21 mouse cellular contexts compared by ENCODE assay signal in genomic region chr4:49101934-49102768, GRCm38 (mm10). TPM values are rescaled to one million over a fixed set of nuclear protein-coding genes. Genes with fewer than 3 reads are reported as not detected.
A peak's percentile ranks its signal among the peaks of the same experiment; 100 is the strongest.
DNase-seq lines count a peak whose midpoint lies in the region; ATAC-seq and TF ChIP-seq lines count a peak whose summit lies in the region.
"Had no signal": no experiment of that assay in that cellular context is flagged by ENCODE, and none has a peak within 500 bp of the region (broad histone marks: within the 10 kb centered on the region; RNA-seq: fewer than 3 reads in every experiment).

No protein-coding gene starts in this region.

- no peak for TF ChIP-seq CTCF in hindbrain, postnatal 0 days (IDR thresholded peaks at IDR 0.05; ENCODE audit: low read depth)
- no peak for TF ChIP-seq CTCF in midbrain, postnatal 0 days (IDR thresholded peaks at IDR 0.05)

- peak; percentile 55 for ATAC-seq in hindbrain, embryonic 12.5 days (ENCODE audit: low FRiP score)
- ATAC-seq in hindbrain, postnatal 0 days = no peak
- ATAC-seq in midbrain, embryonic 12.5 days (ENCODE audit: low FRiP score, low read depth) = peak; percentile 66
- no peak for ATAC-seq in midbrain, postnatal 0 days (ENCODE audit: low FRiP score)
- ATAC-seq in midbrain, embryonic 13.5 days = peak; percentile 46; the same call in 1 of the 2 replicates
- ATAC-seq in neural tube, embryonic 15.5 days (ENCODE audit: low FRiP score) = no peak
- ATAC-seq: intestine, embryonic 16.5 days had no signal

- H3K4me2 ChIP-seq in hindbrain, embryonic 12.5 days (replicated peaks) = no peak overlapping the region
- H3K4me2 ChIP-seq in hindbrain, postnatal 0 days (ENCODE audit: low read depth, low read length) = no peak overlapping the region
- H3K4me2 ChIP-seq in midbrain, embryonic 12.5 days (replicated peaks) = no peak overlapping the region
- H3K4me2 ChIP-seq in midbrain, postnatal 0 days (ENCODE audit: low read depth, low read length, poor library complexity, severe bottlenecking) = no peak overlapping the region
- H3K4me2 ChIP-seq in midbrain, embryonic 13.5 days (replicated peaks) = no peak overlapping the region
- no peak overlapping the region for H3K4me2 ChIP-seq in neural tube, embryonic 15.5 days
- H3K4me2 ChIP-seq: embryonic facial prominence, embryonic 12.5 days; liver, embryonic 11.5 days had no signal

- no peak overlapping the region for H3K4me3 ChIP-seq in hindbrain, embryonic 12.5 days
- no peak overlapping the region for H3K4me3 ChIP-seq in hindbrain, postnatal 0 days (ENCODE audit: low read length)
- no peak overlapping the region for H3K4me3 ChIP-seq in midbrain, embryonic 12.5 days
- H3K4me3 ChIP-seq in midbrain, postnatal 0 days (ENCODE audit: low read depth, low read length) = no peak overlapping the region
- H3K4me3 ChIP-seq in midbrain, embryonic 13.5 days (replicated peaks) = no peak overlapping the region
- H3K4me3 ChIP-seq in neural tube, embryonic 15.5 days (replicated peaks) = no peak overlapping the region
- H3K4me3 ChIP-seq: embryonic facial prominence, embryonic 12.5 days; erythroblast, embryonic 14.5 days; heart, adult 2 months; megakaryocyte, embryonic 14.5 days had no signal

- no peaks in the 10 kb centered on the region for H3K9me3 ChIP-seq in hindbrain, embryonic 12.5 days (replicated peaks)
- H3K9me3 ChIP-seq in hindbrain, postnatal 0 days (ENCODE audit: low read length) = no peaks in the 10 kb centered on the region
- H3K9me3 ChIP-seq in midbrain, embryonic 12.5 days = no peaks in the 10 kb centered on the region
- H3K9me3 ChIP-seq in midbrain, postnatal 0 days (ENCODE audit: low read length) = no peaks in the 10 kb centered on the region
- H3K9me3 ChIP-seq in midbrain, embryonic 13.5 days = no peaks in the 10 kb centered on the region
- H3K9me3 ChIP-seq in neural tube, embryonic 15.5 days (replicated peaks) = no peaks in the 10 kb centered on the region
- H3K9me3 ChIP-seq: embryonic facial prominence, embryonic 12.5 days had no signal

- H3K27me3 ChIP-seq in hindbrain, embryonic 12.5 days = no peaks in the 10 kb centered on the region
- H3K27me3 ChIP-seq in hindbrain, postnatal 0 days (ENCODE audit: insufficient read depth, low read length) = no peaks in the 10 kb centered on the region
- H3K27me3 ChIP-seq in midbrain, embryonic 12.5 days = no peaks in the 10 kb centered on the region
- no peaks in the 10 kb centered on the region for H3K27me3 ChIP-seq in midbrain, postnatal 0 days (ENCODE audit: insufficient read depth, low read length)
- no peaks in the 10 kb centered on the region for H3K27me3 ChIP-seq in midbrain, embryonic 13.5 days
- H3K27me3 ChIP-seq in neural tube, embryonic 15.5 days (replicated peaks) = no peaks in the 10 kb centered on the region
- H3K27me3 ChIP-seq: embryonic facial prominence, embryonic 12.5 days; megakaryocyte, embryonic 14.5 days had no signal

- H3K27ac ChIP-seq in hindbrain, embryonic 12.5 days = peak overlapping the region; percentile 60
- H3K27ac ChIP-seq in hindbrain, postnatal 0 days = no peak overlapping the region
- H3K27ac ChIP-seq in midbrain, embryonic 12.5 days (replicated peaks) = peak overlapping the region; percentile 67
- H3K27ac ChIP-seq in midbrain, postnatal 0 days (ENCODE audit: low read depth, low read length) = no peak overlapping the region
- H3K27ac ChIP-seq in midbrain, embryonic 13.5 days = peak overlapping the region; percentile 49
- 0 out of 2 replicates have a peak overlapping the region, but pooled peaks have one; percentile 24 for H3K27ac ChIP-seq in neural tube, embryonic 15.5 days (replicated peaks)
- H3K27ac ChIP-seq: embryonic facial prominence, embryonic 12.5 days; heart, adult 2 months had no signal

- 36% methylated on average over 7 of the region's 7 CpGs for WGBS in hindbrain, embryonic 12.5 days
- WGBS in hindbrain, postnatal 0 days = 27% methylated on average over 7 of the region's 7 CpGs
- 21% methylated on average over 7 of the region's 7 CpGs for WGBS in midbrain, embryonic 12.5 days
- 22% methylated on average over 7 of the region's 7 CpGs for WGBS in midbrain, postnatal 0 days
- WGBS in midbrain, embryonic 13.5 days = 16% methylated on average over 7 of the region's 7 CpGs
- 17% methylated on average over 7 of the region's 7 CpGs for WGBS in neural tube, embryonic 15.5 days

- no peak overlapping the region for H3K9ac ChIP-seq in hindbrain, embryonic 12.5 days
- H3K9ac ChIP-seq in hindbrain, postnatal 0 days (replicated peaks; ENCODE audit: low read length) = no peak overlapping the region
- no peak overlapping the region for H3K9ac ChIP-seq in midbrain, embryonic 12.5 days (replicated peaks)
- no peak overlapping the region for H3K9ac ChIP-seq in midbrain, postnatal 0 days (replicated peaks; ENCODE audit: low read length, poor library complexity, severe bottlenecking)
- no peak overlapping the region for H3K9ac ChIP-seq in midbrain, embryonic 13.5 days (replicated peaks)
- no peak overlapping the region for H3K9ac ChIP-seq in neural tube, embryonic 15.5 days (replicated peaks)
- H3K9ac ChIP-seq: embryonic facial prominence, embryonic 12.5 days had no signal

- no peak for DNase-seq in hindbrain, postnatal 0 days (ENCODE audit: low spot score)
- DNase-seq in midbrain, postnatal 0 days (ENCODE audit: low spot score) = no peak
- DNase-seq in Muller cell, postnatal 12 days (ENCODE audit: inconsistent ontology term) = no peak
- DNase-seq: cerebellum, adult 8-10 months; gastrocnemius, postnatal 14 days; heart, adult 2 months; lung, adult 2 months; thymus, postnatal 14 days had no signal

- H3K36me3 ChIP-seq in hindbrain, embryonic 12.5 days = no peaks in the 10 kb centered on the region
- H3K36me3 ChIP-seq in hindbrain, postnatal 0 days (ENCODE audit: insufficient read depth, low read length) = no peaks in the 10 kb centered on the region
- H3K36me3 ChIP-seq in midbrain, embryonic 12.5 days = no peaks in the 10 kb centered on the region
- H3K36me3 ChIP-seq in midbrain, postnatal 0 days (ENCODE audit: insufficient read depth, low read length) = no peaks in the 10 kb centered on the region
- H3K36me3 ChIP-seq in midbrain, embryonic 13.5 days = no peaks in the 10 kb centered on the region
- no peaks in the 10 kb centered on the region for H3K36me3 ChIP-seq in neural tube, embryonic 15.5 days
- H3K36me3 ChIP-seq: embryonic facial prominence, embryonic 12.5 days had no signal

- H3K4me1 ChIP-seq in hindbrain, embryonic 12.5 days = peaks cover 7% of the 10 kb centered on the region; the same call in 1 of the 2 replicates
- H3K4me1 ChIP-seq in hindbrain, postnatal 0 days (ENCODE audit: insufficient read depth, low read length) = no peaks in the 10 kb centered on the region
- peaks cover 15% of the 10 kb centered on the region for H3K4me1 ChIP-seq in midbrain, embryonic 12.5 days
- H3K4me1 ChIP-seq in midbrain, postnatal 0 days (ENCODE audit: insufficient read depth, low read length) = no peaks in the 10 kb centered on the region
- H3K4me1 ChIP-seq in midbrain, embryonic 13.5 days (replicated peaks) = peaks cover 16% of the 10 kb centered on the region
- peaks cover 44% of the 10 kb centered on the region for H3K4me1 ChIP-seq in neural tube, embryonic 15.5 days
- H3K4me1 ChIP-seq: embryonic facial prominence, embryonic 12.5 days; megakaryocyte, embryonic 14.5 days had no signal

RNA-seq across cellular contexts. Expression of gene Plppr1, which starts 43.1 kb away (rescaled TPM):
- polyA plus RNA-seq in hindbrain, embryonic 12.5 days (2016; fragmentation: Nextera tagmentation; extraction: Ambion mirVana) = 29.6 and 29.9 TPM in 2 replicates
- total RNA-seq in hindbrain, postnatal 0 days (2014; rRNA removed) = 38.7 and 46.1 TPM in 2 replicates
- polyA plus RNA-seq in hindbrain, postnatal 0 days (2015; fragmentation: Nextera tagmentation; extraction: Ambion mirVana) = 53.1 and 54.4 TPM in 2 replicates
- polyA plus RNA-seq in midbrain, embryonic 12.5 days (2016; fragmentation: Nextera tagmentation; extraction: Ambion mirVana) = 19.8 and 22.7 TPM in 2 replicates
- total RNA-seq in midbrain, postnatal 0 days (2014; rRNA removed) = 41.0 and 51.6 TPM in 2 replicates
- 54.6 and 55.1 TPM in 2 replicates for polyA plus RNA-seq in midbrain, postnatal 0 days (2015; fragmentation: Nextera tagmentation; extraction: Ambion mirVana)
- polyA plus RNA-seq in midbrain, embryonic 13.5 days (2015; fragmentation: Nextera tagmentation; extraction: Ambion mirVana) = 38.9 and 42.7 TPM in 2 replicates
- polyA plus RNA-seq in neural tube, embryonic 15.5 days (2015; fragmentation: Nextera tagmentation; extraction: Ambion mirVana) = 77.9 and 91.9 TPM in 2 replicates
- total RNA-seq: common myeloid progenitor, adult 5-6 weeks; hematopoietic stem cell, adult 5-6 weeks had no signal
- polyA plus RNA-seq: C2C12; erythroblast, embryonic 14.5 days; heart, adult 2 months; lung, adult 2 months; testis, adult 2 months had no signal

Comparison
In these comparisons a context has a peak if more than half of its experiments do, and no peak if none do; other contexts are left out.
1. ATAC-seq: peak in hindbrain, embryonic 12.5 days (single experiment), midbrain, embryonic 12.5 days (single experiment) and midbrain, embryonic 13.5 days (single experiment); none in hindbrain, postnatal 0 days (single experiment), midbrain, postnatal 0 days (single experiment) and neural tube, embryonic 15.5 days (single experiment).
2. H3K27ac ChIP-seq: peak in hindbrain, embryonic 12.5 days (single experiment), midbrain, embryonic 12.5 days (single experiment), midbrain, embryonic 13.5 days (single experiment) and neural tube, embryonic 15.5 days (single experiment); none in hindbrain, postnatal 0 days (single experiment) and midbrain, postnatal 0 days (single experiment).